Mouse (Mus musculus) left cerebral cortex, postnatal 14 days (tissue): ENCODE data around the gene Sprr2a2. TPM values are rescaled to one million over a fixed set of nuclear protein-coding genes. Genes with fewer than 3 reads are reported as not detected.
"Not testable (repeated sequence)": the region's sequence is repeated elsewhere in the genome, so short reads cannot be mapped to it uniquely, and the experiment has no call there.

ENCODE experiments used
- DNase-seq, 2 experiments: peaks; one replicate each; pipeline ENCODE4 v3.0.0; 2021 to 2022; ENCODE audit warnings: low spot score in 2 of 2, mixed read lengths in 1 of 2
- intact Hi-C: fragments of 180-260 bp; cut with DNase I; formaldehyde crosslinking; loops from one replicate; pipeline ENCODE4 v1.15.1; 2025
- long read RNA-seq, 2 experiments: library from polyadenylated mRNA; stranded (forward); transcript quantifications; one replicate each; pipeline ENCODE4 v2.0.0; 2021
- total RNA-seq, 2 experiments: library from RNA; stranded (reverse); gene quantifications; 2 replicates each; pipeline ENCODE4 v1.2.3; 2021

Gene Sprr2a2
- total RNA-seq: not detected
- long read RNA-seq, experiment 1: 0 reads
- long read RNA-seq, experiment 2: 0 reads

DNA sequence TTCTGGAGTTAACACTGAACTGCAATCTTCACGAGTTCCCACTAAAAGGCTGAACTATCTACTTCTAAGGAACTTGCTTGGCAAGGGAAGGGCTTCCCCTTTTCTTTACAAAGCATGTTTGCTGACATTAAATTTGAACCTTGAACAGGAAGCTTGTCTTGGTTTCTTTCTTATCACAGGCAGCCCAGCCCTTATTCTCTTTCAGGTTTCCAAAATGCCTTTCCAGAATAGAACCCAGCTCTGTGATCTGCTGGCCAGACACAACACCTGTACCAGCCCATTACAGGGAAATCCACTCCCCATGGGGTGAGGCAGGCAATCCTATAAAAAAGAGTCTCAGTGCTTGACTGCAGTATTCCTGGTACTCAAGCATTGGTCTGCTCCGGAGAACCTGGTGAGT lies at the start of gene Sprr2a2, which contains the start of gene Sprr2a1:
TSS of gene Sprr2a2 (plus strand) at position 352 of the 400 bp plus-strand sequence.
TSS of gene Sprr2a1 (plus strand) at position 231 of the 400 bp plus-strand sequence.
- DNase-seq, intact Hi-C loops: not testable (repeated sequence)

DNA sequence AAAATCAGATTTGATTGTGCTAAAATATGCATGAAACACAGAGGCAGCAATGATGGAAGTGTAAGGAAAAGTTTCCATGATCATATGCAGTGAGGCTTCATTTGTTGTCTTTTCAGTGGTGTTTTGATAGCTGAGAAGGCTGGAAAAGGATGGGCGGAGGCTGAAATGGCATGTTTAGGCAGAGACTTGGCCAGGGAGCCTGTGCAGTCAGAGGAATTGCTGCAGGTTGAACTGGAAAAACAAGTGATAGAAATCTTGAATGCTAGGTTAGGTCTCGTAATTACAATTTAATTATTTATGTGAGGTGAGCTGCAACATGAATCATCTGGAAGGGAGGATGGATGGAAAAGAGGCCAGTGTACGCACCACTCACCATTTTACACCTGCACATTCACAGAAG lies 45.9 kb upstream of the Sprr2a2 start:
- DNase-seq: no peak
- intact Hi-C loops: no loop called here

DNA sequence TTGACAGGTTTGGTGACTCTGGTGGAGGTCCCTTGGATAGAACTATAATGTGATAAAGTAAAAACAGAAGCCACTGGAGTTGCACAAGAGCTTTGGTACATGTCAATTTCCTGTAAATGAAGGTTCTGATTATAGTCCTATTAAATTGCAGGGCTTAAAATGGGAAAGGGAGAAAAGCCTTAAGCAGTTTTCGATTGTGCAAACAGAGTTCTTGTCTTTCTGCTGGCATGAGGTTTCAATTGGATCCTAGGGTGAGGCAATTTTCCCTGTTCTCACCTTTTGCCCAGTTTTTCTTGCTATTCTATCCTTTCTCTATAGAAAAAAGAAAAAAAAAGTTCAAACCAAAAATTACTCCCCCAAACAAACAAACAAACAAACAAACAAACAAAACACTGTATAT lies 38.8 kb upstream of the Sprr2a2 start:
- no peak for DNase-seq
- intact Hi-C loops: no loop called here

DNA sequence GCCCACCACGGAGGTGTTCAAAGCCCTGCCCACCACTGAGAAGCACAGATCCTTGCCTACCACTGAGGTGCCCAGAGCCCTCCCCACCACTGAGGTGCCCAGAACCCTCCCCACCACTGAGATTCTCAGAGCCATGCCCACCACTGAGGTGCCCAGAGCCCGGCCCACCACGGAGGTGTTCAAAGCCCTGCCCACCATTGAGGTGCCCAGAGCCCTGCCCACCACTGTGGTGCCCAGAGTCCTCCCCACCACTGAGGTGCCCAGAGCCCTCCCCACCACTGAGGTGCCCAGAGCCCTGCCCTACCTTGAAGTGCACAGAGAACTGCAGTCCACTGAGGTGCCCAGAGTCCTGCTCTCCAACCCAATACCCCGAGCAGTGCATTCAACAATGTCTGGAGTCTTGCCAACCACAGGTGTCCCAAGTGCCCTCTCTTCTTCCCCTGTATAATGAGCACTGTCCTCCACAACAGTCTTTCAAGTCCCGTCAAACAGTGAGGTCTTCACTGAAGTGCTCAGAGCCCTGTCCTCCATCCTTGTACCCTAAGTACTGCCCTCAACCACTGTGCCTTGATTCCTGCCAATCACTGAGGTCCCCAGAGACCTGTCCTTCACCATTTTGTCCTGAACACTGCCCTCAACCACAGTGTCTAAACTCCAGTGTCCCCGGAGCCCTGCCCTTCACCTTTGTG lies 20.1 kb upstream of the Sprr2a2 start:
- no peak for DNase-seq
- intact Hi-C loops: no loop called here

DNA sequence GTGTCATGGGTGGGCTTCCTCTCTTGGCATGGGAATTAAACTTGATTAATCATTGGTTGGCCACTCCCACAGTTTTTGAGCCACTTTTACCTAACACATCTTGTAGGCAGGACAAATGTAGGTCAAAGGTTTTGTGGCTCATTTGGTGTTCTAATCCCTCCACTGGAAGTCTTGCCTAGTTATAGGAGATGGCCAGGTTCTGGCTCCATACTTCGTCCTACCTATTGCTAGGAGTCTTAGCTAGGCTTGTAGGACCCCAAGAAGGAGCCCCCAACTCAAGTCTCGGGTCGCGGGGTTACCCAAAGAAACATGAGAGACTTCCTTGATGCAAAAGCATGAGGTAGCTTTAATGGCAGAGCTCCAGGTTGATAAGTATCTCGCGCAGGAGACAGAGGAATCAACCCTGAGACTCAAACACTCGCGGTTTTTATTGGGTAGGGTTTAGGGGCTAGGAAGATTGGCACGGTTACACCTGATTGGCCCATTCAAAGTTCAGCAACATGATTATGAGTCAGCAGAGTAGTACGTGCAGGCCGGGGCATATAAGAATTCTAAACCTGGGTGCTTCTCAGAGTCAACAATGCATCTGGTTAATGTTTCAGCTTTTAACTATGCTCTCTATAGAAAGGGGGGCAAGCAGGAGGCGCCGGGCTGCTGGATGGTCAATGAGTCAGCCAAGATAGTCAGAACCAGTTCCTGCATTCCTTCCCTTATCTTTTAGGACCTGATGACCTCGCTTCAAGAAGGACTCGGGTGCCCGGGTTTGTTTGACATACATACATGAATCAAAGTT lies 4.4 kb upstream of the Sprr2a2 start:
- DNase-seq, intact Hi-C loops: not testable (repeated sequence)

DNA sequence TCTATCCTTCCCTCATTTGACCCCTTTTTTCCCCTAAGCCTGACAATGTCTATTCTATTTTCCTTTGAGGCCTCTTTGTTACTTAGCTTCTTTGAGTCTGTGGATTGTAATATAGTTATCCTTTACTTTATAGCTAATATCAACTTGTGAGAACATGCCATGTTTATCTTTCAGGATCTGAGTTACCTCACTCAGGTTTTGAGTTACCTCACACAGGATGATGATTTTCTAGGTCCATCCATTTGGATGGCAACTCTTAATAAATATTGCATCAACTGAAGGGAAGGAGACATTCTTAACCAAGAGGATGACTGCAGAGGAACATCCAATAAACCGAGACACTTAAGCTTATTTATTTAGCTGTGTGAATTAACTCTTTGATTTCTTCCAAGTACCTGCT lies 3.7 kb upstream of the Sprr2a2 start:
- intact Hi-C loops: not testable (repeated sequence)

DNA sequence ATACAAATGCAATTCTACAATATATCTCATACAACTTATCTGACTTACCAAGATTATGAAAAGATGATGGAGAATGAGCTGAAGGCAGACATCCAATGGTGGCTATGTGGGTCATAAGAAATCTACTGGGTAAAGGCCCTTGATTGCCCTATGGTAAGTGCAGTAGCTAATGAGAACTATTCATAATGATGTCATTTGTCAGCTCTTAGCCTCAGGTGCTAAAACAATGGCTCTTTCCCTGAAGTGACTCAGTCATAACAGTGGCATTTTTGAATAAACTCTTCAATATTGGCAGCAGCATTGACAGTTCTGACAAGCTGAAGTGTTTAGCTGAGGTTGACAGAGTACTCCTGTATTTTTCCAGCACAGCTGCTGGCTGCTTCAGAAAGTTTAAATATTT lies 2.1 kb upstream of the Sprr2a2 start:
- DNase-seq, intact Hi-C loops: not testable (repeated sequence)

More for the DNA sequence above, 3.7 kb upstream of the Sprr2a2 start:
- DNase-seq: not testable (repeated sequence)

DNA sequence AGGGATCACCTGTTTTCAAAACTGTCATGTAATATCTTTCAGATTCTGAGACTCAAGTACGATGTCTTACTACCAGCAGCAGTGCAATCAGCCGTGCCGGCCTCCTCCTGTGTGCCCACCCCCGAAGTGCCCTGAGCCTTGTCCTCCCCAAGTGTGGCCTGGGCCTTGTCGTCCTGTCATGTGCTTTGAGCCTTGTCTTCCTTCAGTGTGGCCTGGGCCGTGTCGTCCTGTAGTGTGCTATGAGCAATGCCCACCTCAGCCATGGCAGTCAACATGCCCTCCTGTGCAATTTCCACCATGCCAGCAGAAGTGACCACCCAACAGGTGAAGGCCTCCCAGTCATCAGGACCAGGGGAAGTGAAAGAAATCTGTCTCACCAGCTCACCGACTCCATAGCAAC lies 3.3 kb downstream of the Sprr2a2 start:
- intact Hi-C loops, DNase-seq: not testable (repeated sequence)

DNA sequence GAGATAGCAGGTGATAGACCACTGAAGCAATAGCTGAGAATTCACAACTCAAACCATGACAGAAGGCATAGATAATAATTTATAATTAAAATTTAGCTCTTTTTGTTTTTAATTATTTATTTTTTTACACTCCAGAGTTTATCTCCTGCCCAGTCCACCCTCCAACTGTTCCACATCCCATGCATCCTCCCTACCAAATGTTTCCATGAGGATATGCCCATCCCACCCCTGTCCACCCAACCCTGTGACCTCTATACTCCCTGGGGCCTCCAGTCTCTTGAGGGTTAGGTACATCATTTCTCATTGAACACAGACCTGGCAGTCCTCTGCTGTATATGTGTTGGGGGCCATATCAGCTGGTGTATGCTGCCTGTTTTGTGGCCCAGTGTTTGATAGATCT lies 8.0 kb downstream of the Sprr2a2 start:
- DNase-seq, intact Hi-C loops: not testable (repeated sequence)

DNA sequence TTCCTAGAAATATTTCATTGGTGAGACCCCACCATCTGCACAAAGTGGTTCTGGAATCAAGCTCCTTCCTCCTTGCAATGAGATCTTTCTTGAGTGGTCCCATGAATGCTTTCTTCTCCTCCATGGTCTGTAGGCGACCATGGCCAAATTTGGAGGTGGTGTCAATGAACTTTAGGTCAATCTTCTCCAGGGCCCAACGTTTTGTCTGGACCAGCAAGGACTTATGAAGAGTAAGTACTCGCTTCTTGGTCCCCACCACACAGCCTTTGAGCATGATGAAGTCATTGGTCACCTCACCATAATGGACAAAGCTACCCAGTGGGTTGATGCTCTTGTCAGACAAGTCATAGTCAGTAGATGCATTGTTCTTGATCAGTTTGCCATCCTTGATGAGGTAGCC lies 11.7 kb downstream of the Sprr2a2 start:
- DNase-seq, intact Hi-C loops: not testable (repeated sequence)

DNA sequence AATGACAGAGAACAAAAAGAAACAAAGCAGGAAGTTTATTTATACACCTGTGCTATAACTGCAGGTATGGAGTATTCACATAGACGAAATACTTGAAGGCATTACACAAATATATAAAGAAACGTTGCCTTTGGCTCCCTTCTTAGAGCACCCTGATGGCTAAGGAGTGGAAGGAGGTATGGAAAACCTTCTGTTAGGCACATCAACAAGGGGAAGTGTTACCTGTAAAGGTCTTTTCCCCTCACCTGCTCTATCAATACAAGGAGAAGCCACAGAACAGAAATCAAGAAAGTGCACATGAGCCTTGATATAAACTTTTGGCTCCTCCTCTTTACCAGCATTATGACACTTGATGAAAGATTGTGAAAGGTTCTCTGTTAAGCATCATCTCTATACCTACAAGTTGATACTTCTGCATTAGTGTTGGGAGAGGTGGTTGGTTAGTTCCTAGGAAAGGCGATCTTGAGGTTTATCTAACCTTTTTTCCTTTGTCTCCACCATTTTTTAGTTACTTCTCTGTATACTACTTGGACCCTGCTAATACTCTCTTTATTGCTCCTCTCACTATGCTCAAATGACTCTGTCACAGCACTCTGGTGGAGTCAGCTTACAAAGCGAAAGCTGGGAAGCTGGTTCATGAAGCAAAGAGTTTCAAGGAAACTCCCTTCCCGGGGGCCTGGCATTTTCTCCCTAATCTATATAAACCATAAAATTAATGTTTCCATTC lies 20.9 kb downstream of the Sprr2a2 start:
- intact Hi-C loops, DNase-seq: not testable (repeated sequence)

DNA sequence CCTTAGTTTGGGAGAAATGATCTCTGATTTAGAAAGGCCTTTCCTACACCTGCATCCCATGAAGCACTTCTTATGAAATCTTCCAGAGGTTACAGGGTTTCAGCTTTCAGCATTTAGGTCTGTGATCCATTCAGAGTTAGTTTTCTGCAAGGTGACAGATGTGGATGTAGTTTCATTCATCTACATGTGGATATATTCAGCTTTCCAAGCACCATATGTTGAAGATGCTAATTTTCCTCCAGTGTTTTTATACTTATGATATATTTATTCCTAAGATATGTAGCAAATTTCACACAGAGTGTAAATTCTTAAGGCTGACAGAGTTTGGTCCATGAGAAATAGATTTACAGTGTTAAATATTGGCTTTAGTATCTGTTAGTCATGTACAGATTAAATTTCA lies 23.0 kb downstream of the Sprr2a2 start:
- DNase-seq: not testable (repeated sequence)

DNA sequence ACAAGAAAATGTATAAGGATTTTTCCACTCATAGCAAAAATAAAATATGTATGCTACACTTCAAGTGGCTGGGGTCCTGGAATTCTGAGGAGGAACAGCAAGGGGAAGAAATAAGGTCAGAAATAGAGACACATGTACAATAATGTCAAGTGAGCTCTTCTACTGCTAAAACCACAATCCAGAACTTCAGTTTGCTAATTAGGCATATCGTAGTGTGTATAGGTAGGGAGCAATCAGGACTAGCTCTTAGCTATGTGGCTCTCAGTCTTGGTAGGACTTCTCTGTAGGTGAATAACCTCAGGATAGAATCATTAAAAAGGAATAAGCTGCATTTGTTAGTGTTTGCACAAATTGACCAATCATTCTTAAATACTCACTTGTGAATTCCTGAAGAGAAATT lies 23.5 kb downstream of the Sprr2a2 start:
- DNase-seq, intact Hi-C loops: not testable (repeated sequence)

More for the DNA sequence above, 23.0 kb downstream of the Sprr2a2 start:
- intact Hi-C loops: not testable (repeated sequence)

DNA sequence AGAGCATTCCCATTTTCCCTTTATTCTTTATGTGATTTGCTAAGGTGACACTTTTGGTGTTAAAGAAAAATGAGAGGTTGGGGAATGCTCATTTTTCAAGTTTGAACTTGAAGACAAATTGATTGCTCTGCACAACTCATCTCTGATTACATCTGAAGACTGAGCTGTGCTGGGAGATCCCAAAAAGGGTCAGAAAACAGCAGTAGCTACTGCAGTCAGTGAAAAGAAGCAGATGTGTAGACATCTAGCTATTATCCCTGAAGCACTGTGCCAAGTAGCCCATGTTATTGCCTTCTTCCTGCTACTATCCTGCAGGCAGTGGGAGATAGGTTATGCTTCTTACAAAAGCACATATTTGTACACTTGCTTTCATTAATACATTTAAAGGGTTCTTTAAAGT lies 29.1 kb downstream of the Sprr2a2 start:
- DNase-seq, intact Hi-C loops: not testable (repeated sequence)

DNA sequence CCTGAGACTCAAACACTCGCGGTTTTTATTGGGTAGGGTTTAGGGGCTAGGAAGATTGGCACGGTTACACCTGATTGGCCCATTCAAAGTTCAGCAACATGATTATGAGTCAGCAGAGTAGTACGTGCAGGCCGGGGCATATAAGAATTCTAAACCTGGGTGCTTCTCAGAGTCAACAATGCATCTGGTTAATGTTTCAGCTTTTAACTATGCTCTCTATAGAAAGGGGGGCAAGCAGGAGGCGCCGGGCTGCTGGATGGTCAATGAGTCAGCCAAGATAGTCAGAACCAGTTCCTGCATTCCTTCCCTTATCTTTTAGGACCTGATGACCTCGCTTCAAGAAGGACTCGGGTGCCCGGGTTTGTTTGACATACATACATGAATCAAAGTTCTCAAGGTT lies 30.5 kb downstream of the Sprr2a2 start:
- DNase-seq, intact Hi-C loops: not testable (repeated sequence)

DNA sequence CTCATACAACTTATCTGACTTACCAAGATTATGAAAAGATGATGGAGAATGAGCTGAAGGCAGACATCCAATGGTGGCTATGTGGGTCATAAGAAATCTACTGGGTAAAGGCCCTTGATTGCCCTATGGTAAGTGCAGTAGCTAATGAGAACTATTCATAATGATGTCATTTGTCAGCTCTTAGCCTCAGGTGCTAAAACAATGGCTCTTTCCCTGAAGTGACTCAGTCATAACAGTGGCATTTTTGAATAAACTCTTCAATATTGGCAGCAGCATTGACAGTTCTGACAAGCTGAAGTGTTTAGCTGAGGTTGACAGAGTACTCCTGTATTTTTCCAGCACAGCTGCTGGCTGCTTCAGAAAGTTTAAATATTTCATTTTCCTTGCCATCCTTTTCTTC lies 32.8 kb downstream of the Sprr2a2 start:
- DNase-seq, intact Hi-C loops: not testable (repeated sequence)

DNA sequence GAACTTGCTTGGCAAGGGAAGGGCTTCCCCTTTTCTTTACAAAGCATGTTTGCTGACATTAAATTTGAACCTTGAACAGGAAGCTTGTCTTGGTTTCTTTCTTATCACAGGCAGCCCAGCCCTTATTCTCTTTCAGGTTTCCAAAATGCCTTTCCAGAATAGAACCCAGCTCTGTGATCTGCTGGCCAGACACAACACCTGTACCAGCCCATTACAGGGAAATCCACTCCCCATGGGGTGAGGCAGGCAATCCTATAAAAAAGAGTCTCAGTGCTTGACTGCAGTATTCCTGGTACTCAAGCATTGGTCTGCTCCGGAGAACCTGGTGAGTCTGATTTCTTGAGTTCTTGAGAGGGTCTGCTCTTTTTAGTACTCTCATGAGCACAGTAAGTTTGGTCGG lies 34.7 kb downstream of the Sprr2a2 start:
- DNase-seq, intact Hi-C loops: not testable (repeated sequence)

DNA sequence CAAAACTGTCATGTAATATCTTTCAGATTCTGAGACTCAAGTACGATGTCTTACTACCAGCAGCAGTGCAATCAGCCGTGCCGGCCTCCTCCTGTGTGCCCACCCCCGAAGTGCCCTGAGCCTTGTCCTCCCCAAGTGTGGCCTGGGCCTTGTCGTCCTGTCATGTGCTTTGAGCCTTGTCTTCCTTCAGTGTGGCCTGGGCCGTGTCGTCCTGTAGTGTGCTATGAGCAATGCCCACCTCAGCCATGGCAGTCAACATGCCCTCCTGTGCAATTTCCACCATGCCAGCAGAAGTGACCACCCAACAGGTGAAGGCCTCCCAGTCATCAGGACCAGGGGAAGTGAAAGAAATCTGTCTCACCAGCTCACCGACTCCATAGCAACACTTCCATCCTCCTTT lies 38.1 kb downstream of the Sprr2a2 start:
- DNase-seq, intact Hi-C loops: not testable (repeated sequence)

DNA sequence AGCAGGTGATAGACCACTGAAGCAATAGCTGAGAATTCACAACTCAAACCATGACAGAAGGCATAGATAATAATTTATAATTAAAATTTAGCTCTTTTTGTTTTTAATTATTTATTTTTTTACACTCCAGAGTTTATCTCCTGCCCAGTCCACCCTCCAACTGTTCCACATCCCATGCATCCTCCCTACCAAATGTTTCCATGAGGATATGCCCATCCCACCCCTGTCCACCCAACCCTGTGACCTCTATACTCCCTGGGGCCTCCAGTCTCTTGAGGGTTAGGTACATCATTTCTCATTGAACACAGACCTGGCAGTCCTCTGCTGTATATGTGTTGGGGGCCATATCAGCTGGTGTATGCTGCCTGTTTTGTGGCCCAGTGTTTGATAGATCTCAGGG lies 42.8 kb downstream of the Sprr2a2 start:
- DNase-seq, intact Hi-C loops: not testable (repeated sequence)

DNA sequence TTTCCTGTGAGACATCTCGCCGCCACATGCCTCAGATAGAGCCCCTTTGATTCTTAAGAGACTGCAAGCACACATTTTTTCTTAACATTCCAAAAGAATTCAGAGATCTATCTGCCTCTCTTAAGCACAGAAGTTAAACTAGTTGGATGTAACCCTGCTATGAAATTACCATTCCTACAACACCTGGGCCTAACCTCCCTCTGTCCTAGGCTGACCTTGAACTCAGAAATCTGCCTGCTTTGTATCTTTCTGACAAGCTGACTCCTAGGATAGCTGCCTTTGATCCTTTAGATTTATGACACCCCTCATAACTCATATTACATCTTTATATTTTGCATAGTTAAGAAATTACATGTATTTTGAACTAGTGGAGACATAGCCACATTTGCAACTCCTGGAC lies 47.7 kb downstream of the Sprr2a2 start:
- DNase-seq, intact Hi-C loops: not testable (repeated sequence)
